Mouse (Mus musculus) brain, embryonic 18.5 days (tissue): ENCODE measurements around the gene Lpcat1.

Experiments used
- DNase-seq: peaks from one replicate; pipeline ENCODE4 v3.0.0-alpha.2; 2012; ENCODE audit warnings: low read depth, low spot score

The Lpcat1 gene

GRCm38 (mm10) chr13:73467034-73467420 lies at the start of gene Lpcat1:
Gene Lpcat1, plus strand, starts transcription at chr13:73467197.
- peak; percentile 83 for DNase-seq

GRCm38 (mm10) chr13:73417478-73418220 lies 49.3 kb upstream of the Lpcat1 start:
- DNase-seq: no peak

- no peak for DNase-seq
These were observed 48.7 kb upstream of the Lpcat1 start for GRCm38 (mm10) chr13:73418297-73418696.

GRCm38 (mm10) chr13:73419244-73419643 lies 47.8 kb upstream of the Lpcat1 start:
- DNase-seq: no peak

- no peak for DNase-seq
These were observed 44.0 kb upstream of the Lpcat1 start for GRCm38 (mm10) chr13:73423043-73423442.

- DNase-seq: no peak
These were observed 42.0 kb upstream of the Lpcat1 start for GRCm38 (mm10) chr13:73425035-73425434.

GRCm38 (mm10) chr13:73425839-73426490 lies 41.0 kb upstream of the Lpcat1 start:
- no peak for DNase-seq

GRCm38 (mm10) chr13:73426587-73426986 lies 40.4 kb upstream of the Lpcat1 start:
- DNase-seq: no peak

GRCm38 (mm10) chr13:73429605-73430321 lies 37.2 kb upstream of the Lpcat1 start:
- DNase-seq: no peak

GRCm38 (mm10) chr13:73432466-73433149 lies 34.4 kb upstream of the Lpcat1 start:
- DNase-seq: no peak

- DNase-seq: no peak
These were observed 33.1 kb upstream of the Lpcat1 start for GRCm38 (mm10) chr13:73433681-73434535.

GRCm38 (mm10) chr13:73434687-73435086 lies 32.3 kb upstream of the Lpcat1 start:
- no peak for DNase-seq

GRCm38 (mm10) chr13:73435662-73436061 lies 31.3 kb upstream of the Lpcat1 start:
- no peak for DNase-seq

GRCm38 (mm10) chr13:73439057-73439456 lies 27.9 kb upstream of the Lpcat1 start:
- no peak for DNase-seq

GRCm38 (mm10) chr13:73441032-73441431 lies 26.0 kb upstream of the Lpcat1 start:
- DNase-seq: no peak

- no peak for DNase-seq
These were observed 25.3 kb upstream of the Lpcat1 start for GRCm38 (mm10) chr13:73441686-73442085.

GRCm38 (mm10) chr13:73442431-73442830 lies 24.6 kb upstream of the Lpcat1 start:
- DNase-seq: no peak

- no peak for DNase-seq
These were observed 23.7 kb upstream of the Lpcat1 start for GRCm38 (mm10) chr13:73443093-73443821.

GRCm38 (mm10) chr13:73445087-73445486 lies 21.9 kb upstream of the Lpcat1 start:
- no peak for DNase-seq

GRCm38 (mm10) chr13:73446076-73446475 lies 20.9 kb upstream of the Lpcat1 start:
- no peak for DNase-seq
